Mouse (Mus musculus) telencephalon, adult 2 months (tissue): ENCODE measurements at regions not wholly inside any gene's neighbourhood (a gene's known extent, or its start where the extent isn't known, plus 50 kb on each side); places are given as distances from the start of the nearest gene placed in this dataset.

Source experiments
- DNase-seq: peaks from one replicate; pipeline ENCODE4 v3.0.0-alpha.2; 2011; ENCODE audit warnings: low read depth, low spot score

DNA sequence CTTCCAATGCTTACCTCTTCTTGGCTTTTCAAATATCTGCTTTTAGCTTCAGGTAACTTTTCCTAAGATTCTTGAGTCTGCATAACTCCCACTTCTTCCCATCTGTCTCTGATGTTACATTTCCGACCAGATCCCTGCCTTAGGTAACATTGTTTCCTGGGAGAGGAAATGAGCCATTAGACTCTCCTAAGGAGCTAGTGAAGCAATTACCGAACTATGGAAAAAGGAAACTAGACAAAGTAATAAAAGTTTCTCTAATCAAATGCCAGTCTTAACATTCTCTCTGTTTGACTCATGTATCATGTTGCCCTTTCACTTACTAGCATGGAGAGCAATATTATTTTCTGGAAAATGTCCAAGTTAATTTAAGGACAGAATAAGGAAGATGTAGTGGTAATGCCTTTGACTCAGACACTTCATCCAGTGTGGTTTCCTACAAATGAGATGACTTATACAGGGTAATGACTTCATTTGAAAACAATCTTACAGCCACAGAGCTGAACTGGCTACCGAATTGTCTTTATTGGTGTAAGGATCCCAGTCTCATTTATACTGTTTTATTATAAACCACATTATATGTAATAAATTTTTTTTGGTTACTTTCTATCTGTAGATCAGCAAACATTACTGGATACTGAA is 263.8 kb upstream of the Fam84a start:
- no peak for DNase-seq

GRCm38 (mm10) chr12:14411102-14411501 is 259.2 kb upstream of the Fam84a start:
- DNase-seq: peak; percentile 29

- DNase-seq: no peak
These were observed 253.9 kb upstream of the Fam84a start for GRCm38 (mm10) chr12:14405796-14406195.

DNA sequence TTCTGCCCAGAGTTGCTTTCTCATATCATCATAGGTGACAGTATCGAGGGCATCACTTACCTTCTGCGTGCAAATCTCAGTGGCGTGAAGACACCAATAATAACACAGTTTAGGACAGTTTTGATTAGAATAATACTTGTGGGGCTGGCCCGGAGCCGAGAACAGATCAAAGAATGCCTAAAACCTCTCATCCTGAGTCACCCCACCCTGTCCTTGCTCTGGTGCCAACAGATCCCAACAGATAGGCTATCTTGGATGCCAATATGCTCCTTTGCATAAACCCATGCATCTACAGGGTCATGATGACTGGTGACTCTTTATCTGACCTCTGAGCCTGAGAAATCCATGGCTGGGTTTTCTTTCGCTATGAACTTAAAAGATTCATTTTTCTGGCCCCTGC is 224.4 kb upstream of the Fam84a start:
- DNase-seq: no peak

- peak; percentile 17 for DNase-seq
These were observed 186.5 kb upstream of the Fam84a start for GRCm38 (mm10) chr12:14338244-14338799.

- DNase-seq: no peak
These were observed 186.0 kb upstream of the Fam84a start for GRCm38 (mm10) chr12:14337813-14338212.

DNA sequence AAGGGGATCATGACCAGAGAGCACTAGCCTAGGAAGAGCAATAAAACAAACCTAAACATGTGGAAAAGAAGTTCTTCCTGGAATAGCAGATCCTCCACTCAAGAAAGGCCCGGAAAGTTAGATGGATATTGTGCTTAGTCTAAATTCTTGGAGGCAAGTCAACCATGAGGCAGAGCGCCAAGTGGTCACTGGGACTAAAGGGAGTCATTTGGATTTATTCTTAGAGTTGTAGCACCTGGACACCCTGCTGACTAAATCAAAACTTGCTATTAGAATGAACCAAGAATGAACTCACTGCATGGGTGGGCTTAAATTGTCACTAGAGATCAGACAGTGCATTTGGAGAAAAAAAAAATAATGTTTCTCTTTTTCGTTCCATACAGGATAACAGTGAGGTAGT is 166.8 kb upstream of the Fam84a start:
- no peak for DNase-seq

- DNase-seq: no peak
These were observed 164.5 kb upstream of the Fam84a start for GRCm38 (mm10) chr12:14316392-14316791.

DNA sequence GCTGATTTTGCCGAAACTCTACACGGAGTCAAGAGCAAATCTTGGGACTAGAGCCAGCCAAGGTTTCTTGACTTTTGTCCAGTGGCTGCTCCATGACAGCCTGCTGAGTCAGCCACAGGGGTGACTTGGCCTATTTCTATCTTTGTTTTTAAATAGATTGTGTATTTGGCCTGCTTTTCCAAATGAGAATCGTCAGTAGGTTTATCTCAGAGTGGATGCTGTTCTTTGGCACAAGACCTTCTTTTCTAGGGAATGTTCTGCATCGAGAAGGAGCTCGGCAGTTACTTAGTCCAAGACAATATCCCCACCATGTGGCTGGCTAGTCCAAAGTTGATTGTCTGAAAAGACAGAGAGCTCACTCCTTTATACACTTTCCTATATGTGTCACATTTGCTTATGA is 163.9 kb upstream of the Fam84a start:
- peak; percentile 70 for DNase-seq

DNA sequence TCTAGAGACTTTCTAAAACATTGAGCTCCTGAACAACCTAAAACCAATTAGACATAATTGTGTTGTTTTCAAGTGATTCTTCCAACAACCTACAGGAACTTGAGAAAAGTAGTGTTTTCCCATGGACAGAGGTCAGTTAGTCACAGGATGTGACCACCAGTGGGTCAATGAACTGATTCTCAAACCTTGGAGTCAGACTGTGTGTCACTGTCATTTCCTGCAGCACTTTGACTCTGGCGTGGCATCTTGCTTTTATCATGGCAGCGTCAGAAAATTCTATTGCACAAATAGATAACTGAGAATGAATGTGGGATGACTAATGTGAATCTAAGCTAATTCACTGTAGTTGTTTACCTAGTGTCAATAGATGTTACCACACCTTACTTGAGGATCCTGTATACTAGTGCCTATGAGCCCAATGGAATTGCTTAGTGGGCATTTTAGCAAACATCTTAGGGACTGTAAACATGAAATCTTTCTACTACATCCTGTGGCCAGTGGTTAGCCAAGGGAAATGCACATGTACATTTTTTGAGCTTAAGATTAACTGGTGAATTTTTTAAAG is 150.6 kb upstream of the Fam84a start:
- DNase-seq: no peak

DNA sequence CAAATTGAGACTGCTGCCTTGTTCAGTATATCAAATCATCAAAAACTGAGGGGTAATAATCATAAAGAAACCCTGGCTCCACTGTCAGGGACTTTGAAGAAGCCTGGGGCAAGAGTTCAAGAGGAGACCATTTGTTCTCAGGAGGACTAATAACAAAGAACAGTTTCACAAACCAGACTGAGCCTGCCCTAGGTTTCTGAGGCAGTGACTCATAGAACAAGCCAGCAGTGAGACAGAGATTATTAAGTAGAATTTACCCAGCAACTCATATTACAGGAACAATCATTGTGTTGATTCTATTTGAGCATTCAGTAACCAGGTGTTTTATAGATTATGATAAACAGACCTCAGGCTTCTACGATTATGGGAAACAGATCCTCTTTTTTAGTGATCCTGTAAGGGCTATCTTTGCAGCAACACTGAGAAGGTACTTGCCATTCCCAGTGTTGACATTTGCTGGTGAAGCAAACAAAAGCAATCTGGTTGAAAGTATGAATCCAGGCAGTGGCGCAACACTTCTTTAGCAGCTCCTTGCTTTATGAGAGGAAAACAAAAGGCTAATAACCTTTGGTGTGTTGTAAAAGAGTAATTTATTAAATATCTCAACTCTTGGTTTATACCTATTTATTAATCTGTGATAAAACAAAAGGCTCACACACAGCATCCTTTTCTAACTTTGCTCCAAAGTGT is 150.0 kb upstream of the Fam84a start:
- DNase-seq: no peak

- peak; percentile 4 for DNase-seq
These were observed 140.2 kb upstream of the Fam84a start for GRCm38 (mm10) chr12:14292083-14292482.

- DNase-seq: no peak
These were observed 135.8 kb upstream of the Fam84a start for GRCm38 (mm10) chr12:14287657-14288056.

DNA sequence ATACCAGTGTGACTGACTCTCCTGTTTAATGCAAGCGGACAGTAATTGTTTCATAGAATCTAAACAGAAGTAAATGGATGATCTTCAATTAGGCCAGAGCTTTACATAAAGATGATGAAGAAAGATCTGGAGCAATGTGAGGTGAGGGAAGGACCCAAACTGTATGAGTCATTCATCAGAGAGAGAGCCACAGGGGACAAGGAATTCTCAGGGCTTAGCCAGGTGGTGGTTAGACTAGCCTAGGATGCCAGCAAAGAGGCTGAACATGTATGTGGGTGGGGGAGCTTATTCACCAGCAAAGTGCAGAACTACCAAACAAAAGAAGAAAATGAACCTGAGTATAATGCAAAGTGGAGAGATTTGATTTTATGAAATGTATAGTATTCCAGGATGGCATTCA is 134.8 kb upstream of the Fam84a start:
- DNase-seq: no peak

GRCm38 (mm10) chr12:14285870-14286535 is 134.1 kb upstream of the Fam84a start:
- no peak for DNase-seq

GRCm38 (mm10) chr12:14283106-14283692 is 131.3 kb upstream of the Fam84a start:
- DNase-seq: peak; percentile 43

DNA sequence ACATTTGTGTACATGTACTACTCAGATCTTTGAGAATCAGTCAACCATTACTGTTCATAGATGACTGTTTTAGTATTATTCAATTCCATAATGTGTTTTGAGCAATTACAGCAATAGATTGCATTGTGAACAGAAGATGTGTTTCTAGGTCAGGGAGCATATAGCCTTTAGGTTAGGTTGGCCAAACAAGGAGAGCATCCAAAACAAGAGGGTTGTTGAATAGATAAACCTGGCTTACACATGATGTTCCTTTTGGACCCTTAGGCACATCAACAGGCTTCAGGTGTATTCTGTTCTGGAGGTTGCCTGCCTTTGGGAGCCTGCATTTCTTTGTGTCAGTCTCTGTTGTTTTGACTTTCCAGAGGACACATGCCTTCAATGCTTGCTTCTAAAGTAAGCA is 123.4 kb upstream of the Fam84a start:
- no peak for DNase-seq

GRCm38 (mm10) chr12:14274796-14275195 is 122.9 kb upstream of the Fam84a start:
- DNase-seq: no peak

DNA sequence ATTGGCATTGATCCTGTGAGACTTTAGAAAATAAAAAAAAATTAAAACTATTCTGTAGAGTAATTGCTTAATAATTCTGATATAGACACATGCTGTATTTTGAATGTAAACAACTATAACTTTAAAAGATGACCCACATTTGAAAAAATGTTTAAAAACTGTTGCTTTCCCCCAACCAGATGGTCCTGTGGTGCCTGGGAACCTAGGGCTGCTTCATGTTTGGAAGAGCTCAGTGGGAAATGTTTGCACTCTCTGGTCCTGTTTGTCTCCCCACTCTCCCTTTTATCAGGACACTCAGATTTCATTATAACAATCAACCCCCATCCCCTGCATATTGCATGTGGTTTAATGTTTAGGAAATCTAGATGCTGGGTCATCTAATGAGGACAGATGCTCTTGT is 119.4 kb upstream of the Fam84a start:
- DNase-seq: no peak

DNA sequence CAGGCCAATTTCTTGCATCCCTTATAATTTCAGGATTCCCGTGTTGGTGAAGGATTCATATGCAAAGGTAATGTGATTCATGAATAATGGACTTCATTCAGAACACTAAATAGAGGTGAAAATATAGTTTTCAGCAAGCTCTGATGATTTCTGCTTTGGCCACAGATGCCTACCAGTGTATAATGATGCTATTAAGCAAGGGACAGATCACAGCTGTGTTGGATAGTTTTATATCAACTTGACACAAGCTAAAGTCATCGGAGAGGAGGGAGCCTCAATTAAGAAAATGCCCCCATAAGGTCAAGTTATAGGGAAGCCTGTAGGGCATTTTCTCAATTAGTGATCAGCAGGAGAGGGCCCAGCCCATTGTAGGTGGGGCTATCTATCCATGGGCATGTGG is 109.2 kb upstream of the Fam84a start:
- no peak for DNase-seq

- DNase-seq: no peak
These were observed 108.4 kb upstream of the Fam84a start for GRCm38 (mm10) chr12:14260288-14260687.

DNA sequence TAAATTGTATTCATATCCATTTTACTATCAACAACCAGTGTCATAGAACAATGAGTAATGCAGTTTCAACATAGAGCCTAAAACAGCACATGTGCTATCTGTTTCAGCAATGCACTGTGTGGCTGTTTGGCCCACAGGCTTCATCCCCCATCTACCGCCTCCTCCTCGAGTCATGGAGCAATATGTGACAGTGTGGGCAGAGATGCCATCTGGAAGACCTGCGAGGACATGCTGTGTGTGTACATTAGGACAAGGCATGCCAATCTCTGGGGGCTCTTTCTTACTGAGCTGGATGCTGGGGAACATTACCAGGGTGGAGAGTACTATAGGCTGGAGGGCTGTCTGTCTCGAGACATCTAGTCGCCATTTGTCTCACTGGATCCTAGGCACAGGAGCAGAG is 101.5 kb upstream of the Fam84a start:
- DNase-seq: peak; percentile 49
